Mouse (Mus musculus): ENCODE data around the gene Armc9.

GRCm38 (mm10) chr1:86235118-86235517 lies 80.5 kb downstream of the Armc9 start:
- TF ChIP-seq POLR2A (IDR thresholded peaks at IDR 0.05; ENCODE audit: low read depth, low read length) (no peak), CTCF (IDR thresholded peaks at IDR 0.05; ENCODE audit: borderline replicate concordance, insufficient read depth, low read length) (no peak)

All from embryonic fibroblast, embryonic 13.5 days (primary cell).